Mouse (Mus musculus) MEL (cell line): Measurements from ENCODE around the gene Gpld1.

Experiments used
- CTCF ChIP-seq, 3 experiments: IDR thresholded peaks in 2 of 3; conservative IDR thresholded peaks in 1 of 3; 2 replicates each; pipeline ENCODE4 v1.5.1; 2011 to 2012; ENCODE audit warnings: low read length in 3 of 3, low read depth in 2 of 3, mild to moderate bottlenecking in 2 of 3, improper control_type of control experiment in 1 of 3, inconsistent platforms in 1 of 3, mixed read lengths in 1 of 3, moderate library complexity in 1 of 3; ENCODE audit not compliant: control insufficient read depth in 1 of 3, insufficient read depth in 1 of 3, poor library complexity in 1 of 3, severe bottlenecking in 1 of 3
- E2F4 ChIP-seq: IDR thresholded peaks from 2 replicates; pipeline ENCODE4 v1.6.1; 2011; ENCODE audit warnings: low read depth, low read length, improper control_type of control experiment, borderline replicate concordance
- EP300 ChIP-seq, 2 experiments: IDR thresholded peaks; 2 replicates each; pipeline ENCODE4 v1.6.1; 2011; ENCODE audit warnings: improper control_type of control experiment in 2 of 2, low read length in 2 of 2, low read depth in 1 of 2, mild to moderate bottlenecking in 1 of 2
- ETS1 ChIP-seq: IDR thresholded peaks from 2 replicates; pipeline ENCODE4 v1.6.1; 2012; ENCODE audit warnings: low read depth, mild to moderate bottlenecking, inconsistent platforms, low read length, improper control_type of control experiment, moderate library complexity
- MYC ChIP-seq: IDR thresholded peaks from 2 replicates; pipeline ENCODE4 v1.6.1; 2011; ENCODE audit warnings: low read depth, mild to moderate bottlenecking, low read length, improper control_type of control experiment, moderate library complexity
- POLR2AphosphoS2 ChIP-seq: IDR thresholded peaks from 2 replicates; pipeline ENCODE4 v1.6.1; 2011; ENCODE audit warnings: low read length, improper control_type of control experiment
- SMC3 ChIP-seq: IDR thresholded peaks from 2 replicates; pipeline ENCODE4 v1.6.1; 2011; ENCODE audit warnings: low read depth, low read length, improper control_type of control experiment
- TCF12 ChIP-seq: IDR thresholded peaks from 2 replicates; pipeline ENCODE4 v1.6.1; 2014; ENCODE audit warnings: low read depth, mild to moderate bottlenecking, inconsistent platforms, low read length, improper control_type of control experiment, moderate library complexity

- no peak for TF ChIP-seq POLR2AphosphoS2
- no peak for TF ChIP-seq MYC
- no peak for TF ChIP-seq EP300 (IDR thresholded peaks at IDR 0.05; ENCODE audit: low read depth in 1 of 2, low read length in 2 of 2)
- no peak for TF ChIP-seq SMC3
- no peak for TF ChIP-seq ETS1
- TF ChIP-seq TCF12 = no peak
- TF ChIP-seq E2F4 = no peak
- TF ChIP-seq CTCF (IDR thresholded peaks at IDR 0.05 in 2 of 3, conservative IDR thresholded peaks at IDR 0.05 in 1 of 3; ENCODE audit: control insufficient read depth in 1 of 3, insufficient read depth in 1 of 3, low read depth in 2 of 3, low read length in 3 of 3, poor library complexity in 1 of 3, severe bottlenecking in 1 of 3) = no peak
Measured at GRCm38 (mm10) chr13:24976384-24976783, 33.4 kb downstream of the Gpld1 start.
